Mouse (Mus musculus) bone marrow, adult 2 months (tissue): ENCODE data around the gene Mpi.

Experiments
- CTCF ChIP-seq: fragments of 200-500 bp; IDR thresholded peaks from 2 replicates; pipeline ENCODE4 v1.5.1; 2011; ENCODE audit warnings: low read length, control low read depth; ENCODE audit not compliant: control insufficient read depth, insufficient read depth
- POLR2A ChIP-seq: fragments of 200-500 bp; IDR thresholded peaks from 2 replicates; pipeline ENCODE4 v1.6.1; 2011; ENCODE audit warnings: low read depth, mild to moderate bottlenecking, control low read depth, low read length, borderline replicate concordance; ENCODE audit not compliant: control insufficient read depth

- no peak for TF ChIP-seq POLR2A
- no peak for TF ChIP-seq CTCF
These were observed 41.6 kb upstream of the Mpi start for GRCm38 (mm10) chr9:57594174-57594509.
